Mouse (Mus musculus): ENCODE data around the gene Cyb5r3. TPM values are rescaled to one million over a fixed set of nuclear protein-coding genes. Genes with fewer than 3 reads are reported as not detected.

Cyb5r3 gene
- total and polyA plus RNA-seq, 3 experiments = 75.6 to 103 (median 87.2) TPM

- Histone ChIP-seq H3K9ac (ENCODE audit: low read depth, low read length) (peak overlapping the region; percentile 77), H3K4me1 (ENCODE audit: control insufficient read depth, insufficient read depth, low read length) (peaks cover 26% of the 10 kb centered on the region), H3K36me3 (ENCODE audit: control insufficient read depth, insufficient read depth, low read length) (no peaks in the 10 kb centered on the region), H3K79me2 (replicated peaks; ENCODE audit: control insufficient read depth, insufficient read depth, low read length) (no peaks in the 10 kb centered on the region), H3K27ac (peak overlapping the region; percentile 96), H3K4me3 (peak overlapping the region; percentile 92), H3K27me3 (ENCODE audit: control insufficient read depth, insufficient read depth, low read length) (no peaks in the 10 kb centered on the region)
- TF ChIP-seq EP300 (IDR thresholded peaks at IDR 0.05; ENCODE audit: insufficient read depth, low read depth, low read length) (no peak), CTCF (IDR thresholded peaks at IDR 0.05) (no peak), POLR2A (IDR thresholded peaks at IDR 0.05; ENCODE audit: insufficient read depth, low read depth, low read length) (no peak)
- 32% methylated on average over 8 of the region's 8 CpGs for WGBS
- no peak for DNase-seq
- intact Hi-C loops (cut with DNase I) = loop anchor here (5.0 kb wide), 1 partner anchor 36 kb away; no protein-coding TSS in a partner anchor
Measured at GRCm38 (mm10) chr15:83170956-83171659, 1.3 kb downstream of the Cyb5r3 start.

GRCm38 (mm10) chr15:83169772-83170722, 2.3 kb downstream of the Cyb5r3 start:
- Histone ChIP-seq H3K9ac (ENCODE audit: low read depth, low read length) (peak overlapping the region; percentile 60), H3K4me3 (peak overlapping the region; percentile 53), H3K79me2 (replicated peaks; ENCODE audit: control insufficient read depth, insufficient read depth, low read length) (no peaks in the 10 kb centered on the region), H3K27ac (peak overlapping the region; percentile 96), H3K4me1 (ENCODE audit: control insufficient read depth, insufficient read depth, low read length) (peaks cover 31% of the 10 kb centered on the region), H3K27me3 (ENCODE audit: control insufficient read depth, insufficient read depth, low read length) (no peaks in the 10 kb centered on the region), H3K36me3 (ENCODE audit: control insufficient read depth, insufficient read depth, low read length) (peaks cover 3% of the 10 kb centered on the region)
- whole genome bisulfite sequencing = 54% methylated on average over 8 of the region's 8 CpGs
- TF ChIP-seq EP300 (IDR thresholded peaks at IDR 0.05; ENCODE audit: insufficient read depth, low read depth, low read length) = peak; percentile 82
- peak; percentile 92 for TF ChIP-seq POLR2A (IDR thresholded peaks at IDR 0.05; ENCODE audit: insufficient read depth, low read depth, low read length)
- TF ChIP-seq CTCF (IDR thresholded peaks at IDR 0.05) = no peak
- intact Hi-C loops (cut with DNase I) = loop anchor here (5.0 kb wide), 1 partner anchor 37 kb away; no protein-coding TSS in a partner anchor
- peak; percentile 74 to 75 for DNase-seq

- Histone ChIP-seq H3K79me2 (replicated peaks; ENCODE audit: control insufficient read depth, insufficient read depth, low read length) (no peaks in the 10 kb centered on the region), H3K4me1 (ENCODE audit: control insufficient read depth, insufficient read depth, low read length) (peaks cover 34% of the 10 kb centered on the region), H3K27me3 (ENCODE audit: control insufficient read depth, insufficient read depth, low read length) (no peaks in the 10 kb centered on the region), H3K9ac (ENCODE audit: low read depth, low read length) (peak overlapping the region; percentile 60), H3K4me3 (peak overlapping the region; percentile 53), H3K27ac (peak overlapping the region; percentile 96), H3K36me3 (ENCODE audit: control insufficient read depth, insufficient read depth, low read length) (peaks cover 3% of the 10 kb centered on the region)
- peak; percentile 24 to 43 for DNase-seq
- intact Hi-C loops (cut with DNase I) = no loop called here
- WGBS = 54% methylated on average over 7 of the region's 7 CpGs
- TF ChIP-seq POLR2A (IDR thresholded peaks at IDR 0.05; ENCODE audit: insufficient read depth, low read depth, low read length) (no peak), EP300 (IDR thresholded peaks at IDR 0.05; ENCODE audit: insufficient read depth, low read depth, low read length) (no peak), CTCF (IDR thresholded peaks at IDR 0.05) (no peak)
Measured at GRCm38 (mm10) chr15:83168875-83169771, 3.3 kb downstream of the Cyb5r3 start.

- 88% methylated on average over 3 of the region's 3 CpGs for WGBS
- H3K4me1 ChIP-seq (ENCODE audit: control insufficient read depth, insufficient read depth, low read length) = peaks cover 34% of the 10 kb centered on the region
- no peak overlapping the region; the same call in 1 of the 2 replicates for H3K27ac ChIP-seq
Measured at GRCm38 (mm10) chr15:83168311-83168710, 4.1 kb downstream of the Cyb5r3 start.

GRCm38 (mm10) chr15:83167550-83168065, 4.8 kb downstream of the Cyb5r3 start:
- Histone ChIP-seq H3K4me1 (ENCODE audit: control insufficient read depth, insufficient read depth, low read length) (peaks cover 36% of the 10 kb centered on the region), H3K79me2 (replicated peaks; ENCODE audit: control insufficient read depth, insufficient read depth, low read length) (no peaks in the 10 kb centered on the region), H3K36me3 (ENCODE audit: control insufficient read depth, insufficient read depth, low read length) (peaks cover 3% of the 10 kb centered on the region), H3K27ac (peak overlapping the region; percentile 73), H3K27me3 (ENCODE audit: control insufficient read depth, insufficient read depth, low read length) (no peaks in the 10 kb centered on the region), H3K9ac (ENCODE audit: low read depth, low read length) (no peak overlapping the region), H3K4me3 (no peak overlapping the region)
- no peak for TF ChIP-seq POLR2A (IDR thresholded peaks at IDR 0.05; ENCODE audit: insufficient read depth, low read depth, low read length)
- no peak for TF ChIP-seq CTCF (IDR thresholded peaks at IDR 0.05)
- no peak for TF ChIP-seq EP300 (IDR thresholded peaks at IDR 0.05; ENCODE audit: insufficient read depth, low read depth, low read length)
- WGBS = 90% methylated on average over 8 of the region's 8 CpGs
- DNase-seq = peak in 1 of 2 experiments; percentile 2
- intact Hi-C loops (cut with DNase I) = no loop called here

More at GRCm38 (mm10) chr15:83168311-83168710, 4.1 kb downstream of the Cyb5r3 start:
- peaks cover 3% of the 10 kb centered on the region for H3K36me3 ChIP-seq (ENCODE audit: control insufficient read depth, insufficient read depth, low read length)
- DNase-seq = no peak
- TF ChIP-seq POLR2A (IDR thresholded peaks at IDR 0.05; ENCODE audit: insufficient read depth, low read depth, low read length) (no peak), CTCF (IDR thresholded peaks at IDR 0.05) (no peak), EP300 (IDR thresholded peaks at IDR 0.05; ENCODE audit: insufficient read depth, low read depth, low read length) (no peak)
- H3K79me2 ChIP-seq (replicated peaks; ENCODE audit: control insufficient read depth, insufficient read depth, low read length) = no peaks in the 10 kb centered on the region
- intact Hi-C loops (cut with DNase I) = no loop called here
- no peaks in the 10 kb centered on the region for H3K27me3 ChIP-seq (ENCODE audit: control insufficient read depth, insufficient read depth, low read length)
- H3K4me3 ChIP-seq = no peak overlapping the region
- H3K9ac ChIP-seq (ENCODE audit: low read depth, low read length) = no peak overlapping the region
